Mouse (Mus musculus): ENCODE data around the gene Gm14214. TPM values are rescaled to one million over a fixed set of nuclear protein-coding genes. Genes with fewer than 3 reads are reported as not detected.

Gm14214 gene
- total and polyA plus RNA-seq, 3 experiments = 0.17 TPM; not detected in 2

DNA sequence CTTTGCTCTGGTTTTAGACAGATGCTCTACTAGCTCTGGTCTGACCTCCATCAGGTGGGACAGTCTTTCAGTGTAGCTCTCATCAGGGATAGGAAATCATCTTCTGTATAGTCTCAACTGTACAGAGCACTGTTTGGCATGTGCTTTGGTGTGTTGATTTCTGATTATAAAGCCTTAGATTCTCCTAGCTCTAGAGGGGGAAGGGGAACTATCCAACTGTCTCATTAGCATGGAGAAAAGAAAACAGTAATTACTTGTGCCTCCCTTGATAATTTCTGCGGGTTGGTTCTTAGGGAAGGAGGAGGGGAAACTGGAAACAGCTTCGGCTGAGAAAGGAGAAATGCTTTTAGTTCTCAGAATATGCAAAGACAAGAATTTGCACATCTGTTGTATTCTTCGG is 47.3 kb upstream of the Gm14214 start:
- no peaks in the 10 kb centered on the region for H3K27me3 ChIP-seq (ENCODE audit: control insufficient read depth in 1 of 2, insufficient read depth in 2 of 2, low read length in 2 of 2)
- H3K4me1 ChIP-seq (ENCODE audit: control insufficient read depth in 1 of 2, insufficient read depth in 2 of 2, low read length in 2 of 2) = no peaks in the 10 kb centered on the region; a peak in 3 of 4 replicates
- peaks cover 2 to 21% of the 10 kb centered on the region in 2 experiments; a peak in 3 of 4 replicates for H3K36me3 ChIP-seq (ENCODE audit: control insufficient read depth in 1 of 2, insufficient read depth in 2 of 2, low read length in 2 of 2)
- no peak overlapping the region for H3K9ac ChIP-seq (ENCODE audit: control insufficient read depth, low read depth, low read length, poor library complexity, severe bottlenecking)
- H3K9me3 ChIP-seq (replicated peaks; ENCODE audit: insufficient read depth, low read length) = no peaks in the 10 kb centered on the region
- TF ChIP-seq MAX (IDR thresholded peaks at IDR 0.05; ENCODE audit: low read length) (no peak), MAFK (IDR thresholded peaks at IDR 0.05; ENCODE audit: borderline replicate concordance, low read depth, low read length) (no peak), TAL1 (IDR thresholded peaks at IDR 0.05; ENCODE audit: low read length) (0 out of 2 replicates have a peak, but pooled peaks have one; percentile 23), MYC (IDR thresholded peaks at IDR 0.05; ENCODE audit: low read depth, low read length) (no peak), SIN3A (IDR thresholded peaks at IDR 0.05; ENCODE audit: low read length) (no peak), MXI1 (IDR thresholded peaks at IDR 0.05; ENCODE audit: low read depth, low read length) (no peak), RCOR1 (IDR thresholded peaks at IDR 0.05; ENCODE audit: low read depth, low read length) (peak; percentile 7; the same call in 1 of the 2 replicates), NELFE (IDR thresholded peaks at IDR 0.05; ENCODE audit: low read depth, low read length) (no peak)
- no peak overlapping the region for H3K27ac ChIP-seq (ENCODE audit: control insufficient read depth, low read depth, low read length)
- no peak overlapping the region for H3K4me3 ChIP-seq (ENCODE audit: control insufficient read depth in 1 of 2, insufficient read depth in 1 of 2, low read depth in 2 of 2, low read length in 2 of 2)
- DNase-seq (ENCODE audit: low read depth, low spot score) = peak; percentile 23
- H3K79me2 ChIP-seq (ENCODE audit: control insufficient read depth, insufficient read depth, low read length, poor library complexity) = peaks cover 73% of the 10 kb centered on the region

DNA sequence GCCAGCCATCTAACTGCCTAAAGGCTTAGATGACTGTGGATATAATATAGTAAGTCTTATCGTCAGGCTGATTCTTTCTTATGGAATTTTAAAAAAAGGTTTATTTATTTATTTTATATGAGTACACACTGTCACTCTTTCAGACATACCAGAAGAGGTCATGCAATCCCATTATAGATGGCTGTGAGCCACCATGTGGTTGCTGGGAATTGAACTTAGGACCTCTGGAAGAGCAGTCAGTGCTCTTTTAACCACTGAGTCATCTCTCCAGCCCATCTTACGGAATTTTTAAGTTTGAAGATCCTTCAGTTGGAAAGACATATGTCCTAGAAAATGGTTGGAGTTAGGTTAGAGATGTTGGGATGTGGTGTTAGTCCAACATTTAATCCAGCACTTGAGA is 43.6 kb upstream of the Gm14214 start:
- DNase-seq (ENCODE audit: low read depth, low spot score) = no peak
- H3K9ac ChIP-seq (ENCODE audit: control insufficient read depth, low read depth, low read length, poor library complexity, severe bottlenecking) = no peak overlapping the region
- H3K27ac ChIP-seq (ENCODE audit: control insufficient read depth, low read depth, low read length) = no peak overlapping the region
- H3K79me2 ChIP-seq (ENCODE audit: control insufficient read depth, insufficient read depth, low read length, poor library complexity) = peaks cover 73% of the 10 kb centered on the region
- no peak overlapping the region for H3K4me3 ChIP-seq (ENCODE audit: control insufficient read depth in 1 of 2, insufficient read depth in 1 of 2, low read depth in 2 of 2, low read length in 2 of 2)
- H3K4me1 ChIP-seq (ENCODE audit: control insufficient read depth in 1 of 2, insufficient read depth in 2 of 2, low read length in 2 of 2) = peaks cover 0 to 3% of the 10 kb centered on the region in 2 experiments; a peak in 3 of 4 replicates
- no peaks in the 10 kb centered on the region for H3K9me3 ChIP-seq (replicated peaks; ENCODE audit: insufficient read depth, low read length)
- no peaks in the 10 kb centered on the region for H3K27me3 ChIP-seq (ENCODE audit: control insufficient read depth in 1 of 2, insufficient read depth in 2 of 2, low read length in 2 of 2)
- H3K36me3 ChIP-seq (ENCODE audit: control insufficient read depth in 1 of 2, insufficient read depth in 2 of 2, low read length in 2 of 2) = peaks cover 2 to 11% of the 10 kb centered on the region in 2 experiments; a peak in 3 of 4 replicates
- TF ChIP-seq MEF2A (IDR thresholded peaks at IDR 0.05; ENCODE audit: extremely low read depth, insufficient replicate concordance, low read depth, low read length, poor library complexity, severe bottlenecking) = no peak
- TF ChIP-seq GATA1 (IDR thresholded peaks at IDR 0.05; ENCODE audit: low read depth, low read length) = no peak
- TF ChIP-seq MAZ (IDR thresholded peaks at IDR 0.05; ENCODE audit: low read depth, low read length) = no peak
- TF ChIP-seq POLR2AphosphoS2 (IDR thresholded peaks at IDR 0.05; ENCODE audit: low read length) = no peak
- no peak for TF ChIP-seq TCF12 (IDR thresholded peaks at IDR 0.05; ENCODE audit: low read depth, low read length)
- TF ChIP-seq TAL1 (IDR thresholded peaks at IDR 0.05; ENCODE audit: low read length) = no peak
- TF ChIP-seq UBTF (IDR thresholded peaks at IDR 0.05; ENCODE audit: borderline replicate concordance, insufficient read depth, low read depth, low read length) = no peak
- TF ChIP-seq POLR2A (IDR thresholded peaks at IDR 0.05; ENCODE audit: control insufficient read depth in 1 of 2, insufficient read depth in 1 of 2, low read depth in 1 of 2, low read length in 2 of 2, poor library complexity in 1 of 2) = no peak
- no peak for TF ChIP-seq MYC (IDR thresholded peaks at IDR 0.05; ENCODE audit: low read depth, low read length)
- TF ChIP-seq ZKSCAN1 (IDR thresholded peaks at IDR 0.05; ENCODE audit: low read depth, low read length) = no peak
- TF ChIP-seq RCOR1 (IDR thresholded peaks at IDR 0.05; ENCODE audit: low read depth, low read length) = no peak
- no peak for TF ChIP-seq POLR2AphosphoS5 (IDR thresholded peaks at IDR 0.05; ENCODE audit: borderline replicate concordance, low read depth, low read length)
- no peak for TF ChIP-seq CHD2 (IDR thresholded peaks at IDR 0.05; ENCODE audit: low read length)
- TF ChIP-seq TBP (IDR thresholded peaks at IDR 0.05; ENCODE audit: low read depth, low read length) = no peak
- no peak for TF ChIP-seq NRF1 (IDR thresholded peaks at IDR 0.05; ENCODE audit: insufficient read depth, low read depth, low read length, poor library complexity, severe bottlenecking)
- TF ChIP-seq SMC3 (IDR thresholded peaks at IDR 0.05; ENCODE audit: low read depth, low read length) = no peak
